Mouse (Mus musculus) forebrain, embryonic 15.5 days (tissue): Measurements from ENCODE around the gene Iah1. TPM values are rescaled to one million over a fixed set of nuclear protein-coding genes. Genes with fewer than 3 reads are reported as not detected.

Experiments
- ATAC-seq: fragments of 200-750 bp; cut with Nextera tagmentation; replicated peaks from 2 replicates; pipeline ENCODE4 v1.8.0; 2017; ENCODE audit warnings: mild to moderate bottlenecking, moderate TSS enrichment, moderate library complexity
- H3K27ac ChIP-seq: fragments of 300-500 bp; sonication (generic); replicated peaks from 2 replicates; pipeline ENCODE4 v1.5.1; 2015; ENCODE audit warnings: mild to moderate bottlenecking, inconsistent platforms
- H3K27me3 ChIP-seq: fragments of 300-500 bp; sonication (generic); 2 replicates; pipeline ENCODE4 v1.6.1; 2015; ENCODE audit warnings: inconsistent platforms
- H3K36me3 ChIP-seq: fragments of 300-500 bp; sonication (generic); 2 replicates; pipeline ENCODE4 v1.6.1; 2015; ENCODE audit warnings: mild to moderate bottlenecking, inconsistent platforms
- H3K4me1 ChIP-seq: fragments of 300-500 bp; sonication (generic); 2 replicates; pipeline ENCODE4 v1.6.1; 2015; ENCODE audit warnings: inconsistent platforms
- H3K4me2 ChIP-seq: fragments of 300-500 bp; sonication (generic); replicated peaks from 2 replicates; pipeline ENCODE4 v1.6.1; 2015; ENCODE audit warnings: mild to moderate bottlenecking, inconsistent platforms
- H3K4me3 ChIP-seq: fragments of 300-500 bp; sonication (generic); 2 replicates; pipeline ENCODE4 v1.5.1; 2015; ENCODE audit warnings: mild to moderate bottlenecking, inconsistent platforms
- H3K9ac ChIP-seq: fragments of 300-500 bp; sonication (generic); replicated peaks from 2 replicates; pipeline ENCODE4 v1.6.1; 2015; ENCODE audit warnings: mild to moderate bottlenecking, inconsistent platforms
- H3K9me3 ChIP-seq: fragments of 300-500 bp; sonication (generic); 2 replicates; pipeline ENCODE4 v1.6.1; 2016; ENCODE audit warnings: inconsistent platforms
- WGBS: fragments of 180-500 bp; shearing (Covaris S2); methylation state at CpG from one replicate; pipeline ENCODE4 v1.1.7; 2015; ENCODE audit warnings: mixed read lengths; 5-methylcytosine and 5-hydroxymethylcytosine counted together
- polyA plus RNA-seq: library from polyadenylated mRNA; unstranded; fragments of >200 nt; fragmentation: Nextera tagmentation; extraction: Ambion mirVana; gene quantifications from 2 replicates; pipeline ENCODE4 v1.2.1, GENCODE M21; 2015

The Iah1 gene
- polyA plus RNA-seq, 1 experiment from 2014 or later = 44.3 TPM

GRCm38 (mm10) chr12:21350113-21350876 lies 34.1 kb downstream of the Iah1 start:
- WGBS = 7% methylated on average over 7 of the region's 7 CpGs
- no peak for ATAC-seq

GRCm38 (mm10) chr12:21353681-21354080 lies 37.5 kb downstream of the Iah1 start:
- Histone ChIP-seq H3K4me3 (no peak overlapping the region), H3K4me2 (no peak overlapping the region), H3K9ac (no peak overlapping the region), H3K36me3 (peaks cover 24% of the 10 kb centered on the region), H3K27ac (no peak overlapping the region), H3K4me1 (no peaks in the 10 kb centered on the region), H3K9me3 (no peaks in the 10 kb centered on the region), H3K27me3 (no peaks in the 10 kb centered on the region)
- WGBS = 98% methylated on average over 8 of the region's 8 CpGs
- no peak for ATAC-seq

More at GRCm38 (mm10) chr12:21350113-21350876, 34.1 kb downstream of the Iah1 start:
- Histone ChIP-seq H3K4me1 (no peaks in the 10 kb centered on the region), H3K36me3 (peaks cover 35% of the 10 kb centered on the region), H3K27me3 (no peaks in the 10 kb centered on the region), H3K4me2 (no peak overlapping the region), H3K4me3 (no peak overlapping the region), H3K9me3 (no peaks in the 10 kb centered on the region), H3K27ac (no peak overlapping the region), H3K9ac (no peak overlapping the region)

GRCm38 (mm10) chr12:21362686-21363085 lies 46.5 kb downstream of the Iah1 start:
- no peaks in the 10 kb centered on the region for H3K4me1 ChIP-seq
- 85% methylated on average over 2 of the region's 2 CpGs for WGBS
- no peak overlapping the region for H3K27ac ChIP-seq
- no peaks in the 10 kb centered on the region for H3K27me3 ChIP-seq
- ATAC-seq = no peak
- no peaks in the 10 kb centered on the region for H3K9me3 ChIP-seq
- no peak overlapping the region for H3K4me2 ChIP-seq
- H3K4me3 ChIP-seq = no peak overlapping the region
- H3K36me3 ChIP-seq = no peaks in the 10 kb centered on the region
- no peak overlapping the region for H3K9ac ChIP-seq

GRCm38 (mm10) chr12:21363195-21363594 lies 47.0 kb downstream of the Iah1 start:
- Histone ChIP-seq H3K27ac (no peak overlapping the region), H3K4me3 (no peak overlapping the region), H3K4me2 (no peak overlapping the region), H3K36me3 (no peaks in the 10 kb centered on the region), H3K27me3 (no peaks in the 10 kb centered on the region), H3K9me3 (no peaks in the 10 kb centered on the region), H3K4me1 (no peaks in the 10 kb centered on the region), H3K9ac (no peak overlapping the region)
- WGBS = 91% methylated on average over 3 of the region's 3 CpGs
- no peak for ATAC-seq

- H3K4me2 ChIP-seq = no peak overlapping the region
- no peaks in the 10 kb centered on the region for H3K9me3 ChIP-seq
- no peaks in the 10 kb centered on the region for H3K27me3 ChIP-seq
- H3K9ac ChIP-seq = no peak overlapping the region
- WGBS = 92% methylated on average over 10 of the region's 10 CpGs
- H3K4me1 ChIP-seq = no peaks in the 10 kb centered on the region
- ATAC-seq = no peak
- H3K27ac ChIP-seq = no peak overlapping the region
- H3K4me3 ChIP-seq = no peak overlapping the region
- H3K36me3 ChIP-seq = no peaks in the 10 kb centered on the region
These were observed 48.6 kb downstream of the Iah1 start for GRCm38 (mm10) chr12:21364624-21365435.

- no peak overlapping the region for H3K9ac ChIP-seq
- H3K27me3 ChIP-seq = no peaks in the 10 kb centered on the region
- H3K4me3 ChIP-seq = no peak overlapping the region
- H3K4me1 ChIP-seq = peaks cover 6% of the 10 kb centered on the region
- H3K9me3 ChIP-seq = no peaks in the 10 kb centered on the region
- no peaks in the 10 kb centered on the region for H3K36me3 ChIP-seq
- no peak overlapping the region for H3K4me2 ChIP-seq
- WGBS = 95% methylated on average over 9 of the region's 9 CpGs
- no peak for ATAC-seq
- H3K27ac ChIP-seq = no peak overlapping the region
These were observed 52.3 kb downstream of the Iah1 start for GRCm38 (mm10) chr12:21368376-21369086.

GRCm38 (mm10) chr12:21369087-21369410 lies 52.9 kb downstream of the Iah1 start:
- Histone ChIP-seq H3K4me3 (no peak overlapping the region), H3K36me3 (no peaks in the 10 kb centered on the region), H3K4me2 (no peak overlapping the region), H3K9ac (no peak overlapping the region), H3K9me3 (no peaks in the 10 kb centered on the region), H3K4me1 (peaks cover 6% of the 10 kb centered on the region), H3K27me3 (no peaks in the 10 kb centered on the region), H3K27ac (no peak overlapping the region)
- ATAC-seq = no peak
- WGBS = 94% methylated on average over 5 of the region's 5 CpGs

GRCm38 (mm10) chr12:21370035-21370611 lies 53.9 kb downstream of the Iah1 start:
- Histone ChIP-seq H3K27me3 (no peaks in the 10 kb centered on the region), H3K4me1 (peaks cover 6% of the 10 kb centered on the region), H3K4me2 (no peak overlapping the region), H3K27ac (no peak overlapping the region), H3K9me3 (no peaks in the 10 kb centered on the region), H3K36me3 (no peaks in the 10 kb centered on the region), H3K4me3 (no peak overlapping the region), H3K9ac (no peak overlapping the region)
- 100% methylated on average over 1 of the region's 1 CpGs for WGBS
- no peak for ATAC-seq

GRCm38 (mm10) chr12:21373100-21373819 lies 57.1 kb downstream of the Iah1 start, which contains the start of gene Adam17:
Gene Adam17 (minus strand): TSS chr12:21373632.
- WGBS = under 1% methylated on average over 55 of the region's 55 CpGs
- Histone ChIP-seq H3K36me3 (no peaks in the 10 kb centered on the region), H3K9me3 (no peaks in the 10 kb centered on the region), H3K4me3 (peak within 1 kb of the TSS; percentile 72), H3K27me3 (no peaks in the 10 kb centered on the region), H3K27ac (peak within 1 kb of the TSS; percentile 96), H3K4me2 (peak within 1 kb of the TSS; percentile 72), H3K4me1 (peaks cover 6% of the 10 kb centered on the region), H3K9ac (peak within 1 kb of the TSS; percentile 96)
- peak; percentile 99 for ATAC-seq
